Mouse (Mus musculus) adipocyte (in vitro differentiated cells): ENCODE data around the gene Mlycd.
"Not testable (repeated sequence)": the region's sequence is repeated elsewhere in the genome, so short reads cannot be mapped to it uniquely, and the experiment has no call there.

Experiments
- DNase-seq: peaks from one replicate; pipeline ENCODE4 v3.0.0-alpha.2; 2016; ENCODE audit warnings: low spot score

The Mlycd gene

DNA sequence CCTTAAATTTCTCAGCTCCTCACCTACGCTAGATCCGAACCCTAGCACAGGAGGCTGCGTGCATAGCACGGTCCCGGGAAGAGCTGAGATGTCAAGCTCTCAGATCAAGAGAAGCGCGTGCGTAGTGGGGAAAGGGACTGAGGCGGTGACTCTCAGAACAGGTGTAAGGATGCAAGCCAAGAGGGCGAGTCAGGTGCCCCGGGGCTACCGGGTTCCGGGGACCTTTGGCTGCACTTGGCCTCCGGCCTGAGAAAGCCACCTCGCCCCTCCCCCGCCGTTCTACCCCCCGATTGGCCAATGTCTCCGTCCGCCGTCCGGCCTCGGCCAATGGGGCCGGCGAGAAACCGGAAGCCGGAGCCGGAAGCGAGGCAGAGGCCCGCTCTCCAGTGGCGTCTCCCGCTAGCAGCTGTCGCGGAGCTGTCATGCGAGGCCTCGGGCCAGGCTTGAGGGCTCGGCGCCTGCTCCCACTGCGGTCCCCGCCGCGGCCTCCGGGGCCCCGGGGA, at the start of gene Mlycd:
Gene Mlycd, plus strand, starts transcription at position 355 of the 503 bp plus-strand sequence.
- DNase-seq: peak; percentile 83

DNA sequence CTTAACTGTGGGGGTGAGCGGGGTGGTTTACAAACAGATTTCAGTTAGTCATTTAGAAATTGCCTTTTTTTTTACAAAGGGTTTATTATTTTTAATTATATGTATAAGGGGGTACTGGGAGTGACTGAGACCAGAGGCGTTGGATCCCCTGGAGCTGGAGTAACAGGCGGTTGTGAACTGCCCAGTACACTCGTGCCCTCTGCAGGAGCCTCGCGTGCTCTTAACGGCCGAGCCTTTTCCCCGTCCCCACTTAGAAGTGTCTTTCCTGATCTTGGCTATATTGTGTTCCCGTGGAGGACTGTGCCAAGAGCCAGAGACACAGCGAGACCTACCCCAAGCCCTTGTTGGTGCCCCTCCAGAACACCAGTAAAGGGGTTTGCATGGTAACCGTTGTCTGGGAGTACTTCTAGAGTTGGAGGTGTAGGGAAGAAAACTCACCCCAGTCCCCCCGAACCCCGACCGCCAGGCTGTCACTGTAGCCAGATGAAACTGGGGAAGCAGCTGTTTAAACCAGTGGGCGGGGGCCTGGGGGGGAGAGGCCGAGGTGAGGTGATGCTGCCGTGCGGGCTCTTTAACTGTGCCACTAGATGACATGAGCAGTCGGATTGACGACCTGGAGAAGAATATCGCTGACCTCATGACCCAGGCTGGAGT, 49.5 kb upstream of the Mlycd start:
- DNase-seq: no peak

DNA sequence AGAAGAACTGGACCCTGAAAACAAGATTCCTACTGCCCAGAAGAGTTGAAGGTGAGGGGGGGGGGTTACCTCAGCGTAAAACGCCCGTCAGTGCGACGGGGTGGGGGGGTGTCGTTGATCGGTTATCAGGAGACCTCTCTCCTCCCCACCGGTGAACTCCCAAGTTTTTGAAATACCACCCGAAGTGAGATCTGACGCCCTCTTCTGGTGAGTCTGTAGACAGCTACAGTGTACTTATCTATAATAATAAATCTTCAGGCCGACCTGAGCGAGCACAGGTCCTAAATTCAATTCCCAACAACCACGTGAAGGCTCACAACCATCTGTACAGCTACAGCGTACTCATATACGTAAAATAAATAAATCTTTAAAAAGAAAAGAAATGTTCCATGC, 49.0 kb upstream of the Mlycd start:
- no peak for DNase-seq

DNA sequence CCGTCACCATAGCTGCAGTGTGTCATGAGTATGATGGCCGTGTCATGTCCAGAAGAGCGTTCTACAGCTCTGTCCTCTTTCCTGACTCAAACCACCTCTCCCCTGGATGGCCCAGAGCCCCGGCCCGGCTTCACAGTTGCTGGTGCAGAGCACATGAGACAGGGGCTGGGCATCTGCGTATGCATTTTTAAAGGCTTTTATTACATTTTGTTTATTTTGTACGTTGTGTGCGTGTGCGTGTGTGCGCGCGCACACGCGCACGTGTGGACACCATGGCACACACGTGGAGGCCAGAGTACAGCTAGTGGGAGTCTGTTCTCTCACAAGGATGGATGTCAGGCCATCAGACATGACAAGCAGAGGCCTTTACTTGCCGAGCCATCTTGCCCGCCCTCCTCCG, 43.0 kb upstream of the Mlycd start:
- DNase-seq: no peak

DNA sequence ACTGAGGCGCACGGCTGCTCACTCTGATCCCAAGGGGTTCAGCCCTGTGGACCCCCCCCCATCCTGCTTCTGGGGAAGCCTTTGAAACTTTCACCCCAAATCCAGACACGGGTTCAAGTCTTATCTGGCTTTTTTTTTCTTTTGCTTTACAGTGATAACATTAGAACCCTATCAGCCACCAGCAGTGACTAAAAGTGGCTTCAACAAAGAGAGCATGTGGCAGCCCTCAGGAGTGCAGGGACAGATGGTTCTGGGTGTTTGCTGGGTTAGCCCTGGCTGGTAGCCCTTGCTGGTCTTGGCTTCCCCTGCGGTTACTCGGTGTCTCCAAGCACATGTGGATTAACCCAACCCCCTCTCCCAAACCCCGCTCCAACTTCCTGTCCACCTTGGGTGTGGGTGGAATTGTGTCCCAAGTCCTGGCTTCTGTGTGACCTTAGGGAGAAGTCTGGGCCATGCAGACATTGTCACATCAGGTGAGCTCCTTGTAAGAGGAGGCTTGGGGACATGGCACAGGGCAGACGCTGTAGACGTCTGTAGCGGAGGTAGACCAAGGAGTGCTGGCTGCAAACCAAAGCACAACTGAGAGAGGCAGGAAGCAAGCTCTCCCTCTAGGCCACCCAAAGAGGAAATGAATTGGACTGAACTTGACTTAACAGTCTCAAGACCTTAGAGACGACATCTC, 41.6 kb upstream of the Mlycd start:
- no peak for DNase-seq

DNA sequence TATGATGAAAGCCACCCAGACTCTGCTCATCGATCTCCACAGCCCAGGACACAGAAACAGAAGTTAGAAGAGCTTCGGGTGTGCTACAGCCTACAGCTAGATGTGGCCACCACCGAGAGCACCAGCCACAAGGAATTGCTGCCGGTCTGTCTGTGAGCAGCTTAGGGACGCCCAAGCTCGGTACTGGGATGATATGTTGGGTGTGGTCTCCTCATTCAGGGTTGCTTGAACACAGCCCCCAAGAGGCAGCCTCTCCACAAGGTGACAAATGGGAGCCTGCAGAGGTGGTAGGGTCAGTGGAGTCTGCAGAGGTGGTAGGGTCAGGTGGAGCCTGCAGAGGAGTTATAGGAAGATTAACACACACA, 41.0 kb upstream of the Mlycd start:
- DNase-seq: no peak

DNA sequence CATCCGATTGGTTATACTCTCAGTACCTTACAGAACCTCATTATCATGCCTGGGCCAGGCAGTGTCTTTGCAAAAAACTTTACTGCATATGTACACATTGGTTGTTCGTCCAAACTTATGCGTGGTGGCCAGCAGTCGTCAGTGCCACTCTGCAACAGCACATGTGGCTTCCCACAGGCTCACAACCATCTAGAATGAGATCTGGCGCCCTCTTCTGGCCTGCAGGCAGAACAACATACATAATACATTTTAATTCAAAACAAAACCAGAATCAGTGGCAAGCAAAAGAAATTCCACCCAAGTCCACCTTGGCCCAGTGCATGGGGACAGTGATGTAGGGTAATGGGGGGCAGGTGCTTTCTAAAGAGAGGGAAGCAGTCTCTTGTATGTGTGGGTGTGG, 38.0 kb upstream of the Mlycd start:
- not testable (repeated sequence) for DNase-seq

DNA sequence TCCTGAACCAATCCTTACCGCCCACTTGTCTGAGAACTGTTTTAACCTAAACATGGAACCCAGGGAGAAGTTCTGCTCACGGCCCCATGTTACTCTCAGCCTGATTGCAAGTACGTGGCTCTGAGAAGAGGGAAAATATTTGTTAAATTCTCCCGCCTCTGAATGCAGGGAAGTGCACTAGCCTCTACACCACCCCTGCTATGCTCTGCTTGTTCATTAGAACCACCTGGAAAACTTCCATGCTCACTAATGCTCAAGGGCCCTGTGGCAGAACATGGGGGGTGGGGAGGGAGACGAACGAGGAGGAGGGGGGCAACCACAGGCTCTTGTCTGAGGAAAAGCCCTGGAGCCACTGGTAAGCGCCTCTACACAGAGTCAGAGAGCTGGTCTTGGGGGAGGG, 36.5 kb upstream of the Mlycd start:
- DNase-seq: no peak

DNA sequence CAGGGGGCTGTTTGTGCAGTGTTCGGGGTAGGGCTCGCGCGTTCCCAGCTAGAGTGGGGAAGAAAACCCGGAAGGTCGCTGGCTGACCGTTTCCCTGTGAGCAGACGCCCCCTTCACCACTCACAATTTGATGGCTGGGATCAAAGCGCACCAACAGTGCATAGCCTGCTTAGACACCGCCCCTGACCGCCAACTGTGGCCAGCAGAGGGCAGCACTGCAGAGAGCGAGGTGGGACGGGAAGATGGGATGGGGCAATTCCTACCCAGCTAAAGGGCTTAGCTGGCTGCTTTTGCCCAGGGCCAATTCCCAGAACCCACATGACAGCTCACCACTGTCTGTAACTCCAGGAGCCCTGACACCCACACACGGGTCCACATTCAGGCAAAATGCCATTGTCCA, 35.8 kb upstream of the Mlycd start:
- peak; percentile 6 for DNase-seq

DNA sequence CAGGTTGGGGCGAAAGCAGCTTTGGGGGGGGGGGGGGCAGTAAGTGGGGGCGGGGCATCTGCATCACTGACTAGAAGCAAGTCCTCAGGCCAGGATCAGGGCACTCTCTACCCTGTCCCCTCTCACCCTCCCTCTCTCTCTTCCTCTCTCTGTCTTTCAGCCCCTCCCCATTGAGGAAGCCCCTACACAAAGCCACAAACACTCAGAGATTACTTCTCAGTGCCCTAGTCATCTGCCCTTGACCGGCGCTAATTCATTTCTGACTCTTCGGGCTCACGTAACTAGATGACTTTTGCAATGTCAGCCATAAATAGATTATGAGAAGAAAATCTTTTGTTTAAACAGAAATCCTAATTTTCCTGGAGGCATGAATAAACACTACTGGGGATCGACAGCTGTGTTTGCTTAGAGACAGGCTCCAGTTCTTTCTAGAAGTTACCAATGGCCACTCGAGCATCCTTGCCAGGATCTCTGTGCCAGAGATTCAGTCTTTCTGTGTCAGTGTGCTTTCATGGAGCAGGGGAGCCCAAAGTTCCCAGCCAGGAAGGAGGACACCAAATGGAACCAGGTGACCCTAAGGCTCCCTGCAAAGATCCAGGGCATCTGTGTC, 33.9 kb upstream of the Mlycd start:
- no peak for DNase-seq

DNA sequence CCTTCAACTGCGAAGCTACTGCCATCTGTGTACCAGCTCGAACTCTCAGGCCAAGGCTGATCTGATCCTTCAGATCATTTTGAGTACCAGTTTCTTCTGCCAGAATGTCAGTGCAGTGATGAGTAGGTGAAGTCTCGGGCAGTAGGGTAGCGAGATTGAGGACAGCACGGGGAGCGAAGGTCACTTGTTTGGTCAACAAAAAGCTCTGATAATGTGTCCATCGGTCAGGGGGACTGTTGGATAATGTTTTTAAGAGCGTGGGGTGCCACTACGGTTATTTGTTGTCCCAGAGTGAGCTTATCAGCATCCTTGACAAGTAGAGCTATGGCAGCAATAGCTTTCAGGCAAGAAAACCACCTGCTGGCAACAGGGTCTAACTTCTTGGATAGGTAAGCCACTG, 20.0 kb upstream of the Mlycd start:
- not testable (repeated sequence) for DNase-seq

DNA sequence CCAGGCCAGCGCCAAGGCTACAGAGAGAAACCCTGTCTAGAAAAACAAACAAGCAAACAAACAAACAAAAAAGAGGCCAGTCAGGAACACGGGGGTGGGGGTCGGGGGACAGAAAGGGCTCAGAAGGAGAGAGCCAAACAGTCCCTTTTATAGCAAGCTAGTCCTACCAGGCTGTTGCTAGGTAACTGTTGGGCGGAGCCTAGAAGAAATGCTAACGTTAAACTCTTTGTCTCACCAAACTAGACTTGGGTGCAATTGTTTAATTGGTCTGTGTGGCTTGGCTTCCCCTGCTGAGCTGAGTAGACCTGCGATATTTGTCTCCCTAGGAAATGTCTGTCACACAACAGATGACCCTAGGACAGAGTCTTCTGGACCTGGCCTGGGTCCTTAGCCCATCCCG, 16.2 kb upstream of the Mlycd start:
- DNase-seq: no peak

DNA sequence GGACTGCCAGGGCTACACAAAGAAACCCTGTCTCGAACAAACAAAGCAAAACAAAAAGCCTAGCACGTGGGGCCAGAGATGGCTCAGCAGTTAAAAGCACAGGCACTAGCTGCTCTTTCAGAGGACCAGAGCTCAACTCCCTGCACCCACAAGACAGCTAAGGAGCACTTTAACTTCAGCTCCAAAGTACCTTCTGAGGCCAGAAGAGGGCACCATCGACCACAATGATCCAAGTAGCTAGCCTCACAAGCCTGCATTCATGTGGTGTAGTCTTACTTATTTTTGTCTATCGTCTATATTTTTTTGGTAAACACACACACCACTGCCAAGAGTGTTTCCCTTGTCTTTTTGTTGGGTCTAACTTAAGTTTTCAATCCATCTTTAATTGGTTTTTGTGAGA, 14.1 kb upstream of the Mlycd start:
- peak; percentile 65 for DNase-seq

DNA sequence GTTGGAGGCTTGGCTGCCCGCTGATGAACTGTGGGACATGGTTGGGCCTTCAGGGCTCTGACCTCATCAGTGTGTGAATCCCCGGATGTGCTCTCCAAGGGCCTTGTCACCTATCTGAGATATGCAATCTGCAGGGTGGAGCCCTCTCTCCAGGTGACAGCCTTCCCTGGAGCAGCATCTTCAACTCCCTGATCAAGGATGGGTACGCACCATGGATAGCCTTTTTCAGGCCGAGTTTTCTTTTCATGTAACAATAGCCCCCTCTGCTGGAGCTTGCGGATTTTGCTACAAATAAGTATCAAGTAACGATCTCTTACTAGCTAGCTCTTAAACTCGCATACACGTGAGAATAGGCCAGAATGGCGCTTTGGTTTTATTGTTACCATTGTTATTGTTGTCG, 10.2 kb upstream of the Mlycd start:
- DNase-seq: peak; percentile 64

DNA sequence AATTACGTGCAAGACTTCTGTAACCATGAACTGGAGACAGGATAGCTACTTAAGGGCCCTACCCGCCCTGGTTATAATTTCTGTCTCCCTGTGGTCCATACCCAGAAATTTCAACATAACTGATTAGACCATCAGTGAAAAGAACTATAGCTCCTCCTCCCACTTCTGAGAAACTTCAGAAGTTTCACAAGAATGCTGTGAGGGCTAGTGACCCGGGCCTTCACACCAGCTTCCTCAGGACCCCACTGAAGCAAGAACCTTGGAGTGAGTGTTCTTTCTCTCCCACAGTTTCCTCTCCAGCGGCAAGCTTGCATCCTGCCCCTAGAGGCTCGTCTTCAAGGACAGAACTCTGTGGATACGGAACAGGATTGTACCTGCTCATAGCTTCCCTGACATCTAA, 8.8 kb upstream of the Mlycd start:
- DNase-seq: no peak

DNA sequence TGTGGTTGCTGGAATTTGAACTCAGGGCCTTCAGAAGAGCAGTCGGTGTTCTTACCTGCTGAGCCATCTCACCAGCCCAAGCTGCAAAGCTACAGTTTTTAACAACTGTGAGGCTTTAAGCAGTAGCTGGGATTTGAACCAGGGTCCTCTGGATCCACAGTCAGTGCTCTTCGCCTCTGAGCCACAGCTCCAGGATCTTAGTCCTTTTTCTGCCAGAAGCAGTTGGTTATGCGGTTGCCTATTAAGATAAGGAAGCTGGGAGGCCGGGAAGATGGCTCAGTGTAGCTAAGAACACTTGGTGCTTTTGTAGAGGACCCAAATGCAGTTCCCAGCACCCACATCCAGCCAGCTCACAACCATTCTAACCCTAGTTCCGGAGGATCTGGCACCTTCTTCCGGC, 7.7 kb upstream of the Mlycd start:
- DNase-seq: no peak

DNA sequence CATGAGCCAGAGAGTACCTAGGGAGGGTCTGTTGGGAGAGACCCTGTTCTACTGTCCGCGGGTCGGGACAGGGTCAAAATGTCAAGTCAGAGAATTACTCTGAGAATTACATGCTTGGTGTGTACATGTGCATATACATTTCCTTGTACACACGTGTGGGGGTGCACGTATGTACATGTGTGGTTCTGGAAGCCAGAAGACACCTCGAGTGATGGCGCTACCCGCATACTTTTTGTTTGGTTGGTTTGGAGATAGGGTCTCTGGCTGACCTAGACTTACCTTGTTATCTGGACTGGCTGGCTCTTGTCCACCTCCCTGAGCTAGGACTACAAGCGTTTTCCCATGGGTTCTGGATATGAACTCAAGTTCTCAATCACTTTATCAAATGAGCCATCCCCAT, 581 bp upstream of the Mlycd start:
- no peak for DNase-seq

DNA sequence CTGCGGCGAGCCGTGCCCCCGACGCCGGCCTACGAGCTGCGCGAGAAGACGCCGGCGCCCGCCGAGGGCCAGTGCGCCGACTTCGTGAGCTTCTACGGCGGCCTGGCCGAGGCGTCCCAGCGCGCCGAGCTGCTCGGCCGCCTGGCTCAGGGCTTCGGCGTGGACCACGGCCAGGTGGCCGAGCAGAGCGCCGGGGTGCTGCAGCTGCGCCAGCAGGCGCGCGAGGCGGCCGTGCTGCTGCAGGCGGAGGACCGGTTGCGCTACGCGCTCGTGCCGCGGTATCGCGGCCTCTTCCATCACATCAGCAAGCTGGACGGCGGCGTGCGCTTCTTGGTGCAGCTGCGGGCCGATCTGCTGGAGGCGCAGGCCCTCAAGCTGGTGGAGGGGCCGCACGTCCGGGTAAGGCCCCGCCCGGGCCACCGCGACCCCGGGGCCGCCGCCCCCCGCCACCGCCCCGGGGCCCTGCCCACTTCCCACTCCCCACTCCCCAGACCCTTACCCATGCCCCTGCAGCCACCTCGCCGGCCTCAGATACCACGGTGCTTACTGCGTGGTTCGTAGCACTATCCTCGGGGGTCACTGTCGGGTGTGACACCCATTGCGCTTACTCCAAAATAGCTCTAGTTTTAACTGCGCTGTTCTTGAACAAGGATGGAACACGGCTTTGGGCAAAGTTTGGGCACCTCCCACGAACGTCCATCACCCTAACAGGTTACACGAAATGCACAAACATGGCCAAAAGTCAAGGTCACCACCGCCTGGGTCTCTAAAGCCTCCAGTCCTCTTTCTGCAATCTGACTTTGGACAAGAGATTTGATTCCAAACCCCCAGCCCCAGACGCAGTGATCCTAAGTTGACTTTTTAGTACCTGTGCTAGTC, 633 bp downstream of the Mlycd start:
- no peak for DNase-seq

DNA sequence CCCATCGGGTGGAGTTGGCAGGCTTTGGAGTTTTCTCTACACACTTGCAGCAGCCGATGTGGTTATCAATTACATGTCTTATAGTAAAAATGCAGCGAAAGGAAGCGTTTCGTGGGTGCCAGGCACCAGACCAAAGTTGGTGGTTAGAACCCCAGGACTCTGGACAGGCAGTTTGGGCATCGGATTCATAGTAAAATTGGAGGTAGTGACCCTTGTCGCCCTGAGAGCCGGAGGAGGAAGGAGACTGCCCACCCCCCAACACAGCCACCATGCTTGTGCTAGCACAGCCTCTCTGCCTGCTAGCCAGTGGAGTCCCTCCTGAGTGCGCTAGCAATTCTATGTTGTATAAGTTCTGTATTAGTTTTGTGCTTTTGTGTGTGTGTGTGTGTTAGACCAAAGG, 3.9 kb downstream of the Mlycd start:
- DNase-seq: no peak

DNA sequence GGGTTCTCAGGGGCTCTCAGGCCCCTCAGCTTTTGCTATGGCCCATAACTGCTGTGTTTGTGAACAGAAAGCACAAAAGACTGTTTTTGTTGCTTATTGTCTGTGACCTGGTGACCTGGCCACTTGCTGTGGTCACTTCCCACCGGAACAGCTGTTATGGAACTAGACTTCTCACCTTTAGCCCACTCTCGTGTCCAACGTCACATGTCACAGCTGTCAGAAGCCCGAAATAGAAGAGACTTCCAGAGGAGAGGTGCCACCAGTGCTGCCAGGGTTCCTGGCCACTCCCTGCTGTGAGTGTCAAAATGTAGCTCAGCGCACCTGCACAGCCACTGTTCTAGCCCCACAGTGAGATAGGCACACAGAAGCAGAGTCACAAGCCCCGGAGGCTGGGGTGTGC, 4.6 kb downstream of the Mlycd start:
- peak; percentile 59 for DNase-seq

DNA sequence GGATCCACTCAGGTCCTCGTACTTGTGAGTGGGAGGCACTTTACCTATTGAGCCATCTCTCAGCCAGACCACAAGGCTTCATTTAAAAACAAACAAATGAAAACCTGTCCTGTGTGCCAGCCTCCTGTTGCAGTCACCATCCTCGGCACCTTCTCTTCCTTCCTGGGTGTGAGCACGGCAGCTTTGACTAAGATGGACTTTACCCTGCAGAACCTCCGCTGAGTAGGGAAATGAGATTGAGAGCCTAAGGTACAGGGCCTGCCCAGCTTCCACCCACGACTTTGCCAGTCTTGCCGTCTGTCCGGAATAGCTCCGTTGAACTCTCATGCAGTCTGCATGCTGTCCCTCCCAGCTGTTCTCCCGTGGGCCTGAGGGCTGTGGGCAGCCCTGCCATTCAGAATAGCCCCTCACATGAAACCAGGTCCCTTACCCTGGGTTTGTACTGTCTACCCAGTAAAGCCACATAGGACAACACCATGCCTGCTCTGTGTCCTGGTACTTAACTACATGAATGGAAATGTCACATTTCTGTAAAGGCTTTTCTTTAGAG, 5.5 kb downstream of the Mlycd start:
- DNase-seq: no peak

DNA sequence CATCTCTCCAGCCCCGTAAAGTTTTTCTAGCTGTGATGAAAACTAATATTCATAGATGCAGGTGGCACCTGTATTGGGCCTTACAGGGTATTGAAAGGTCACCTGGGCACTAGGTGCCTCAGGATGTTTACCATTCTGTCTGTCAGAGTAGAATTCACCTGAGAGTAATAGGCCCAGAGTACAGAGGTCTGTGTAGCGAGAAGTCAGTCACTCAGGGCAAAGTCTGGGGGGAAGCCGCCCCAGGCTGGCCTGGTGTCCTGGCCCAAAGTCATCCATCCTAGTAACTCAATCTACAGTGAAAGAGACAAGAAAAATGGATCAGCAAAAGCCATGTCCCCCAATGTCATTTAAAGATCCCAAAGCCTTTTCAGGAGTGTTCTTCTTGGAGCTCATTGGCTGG, 6.2 kb downstream of the Mlycd start:
- DNase-seq: no peak
